Mouse (Mus musculus) stomach, embryonic 14.5 days (tissue): ENCODE data around the gene Fgd5. TPM values are rescaled to one million over a fixed set of nuclear protein-coding genes. Genes with fewer than 3 reads are reported as not detected.
"Not testable (repeated sequence)": the region's sequence is repeated elsewhere in the genome, so short reads cannot be mapped to it uniquely, and the experiment has no call there.

ENCODE experiments used
- ATAC-seq: fragments of 200-750 bp; cut with Nextera tagmentation; 2 replicates; pipeline ENCODE4 v1.8.0; 2017; ENCODE audit warnings: low read depth, moderate TSS enrichment; ENCODE audit not compliant: insufficient number of reproducible peaks, insufficient read depth, low FRiP score
- H3K27ac ChIP-seq: fragments of 300-500 bp; sonication (generic); 2 replicates; pipeline ENCODE4 v1.5.1; 2014; ENCODE audit warnings: mild to moderate bottlenecking, low read length, moderate library complexity, mixed read lengths
- H3K27me3 ChIP-seq: fragments of 300-500 bp; sonication (generic); 2 replicates; pipeline ENCODE4 v1.6.1; 2014; ENCODE audit warnings: low read length, control low read depth, mixed read lengths; ENCODE audit not compliant: control insufficient read depth, insufficient read depth
- H3K36me3 ChIP-seq: fragments of 300-500 bp; sonication (generic); 2 replicates; pipeline ENCODE4 v1.6.1; 2014; ENCODE audit warnings: mild to moderate bottlenecking, control low read depth, low read length, moderate library complexity, mixed read lengths; ENCODE audit not compliant: control insufficient read depth, insufficient read depth
- H3K4me1 ChIP-seq: fragments of 300-500 bp; sonication (generic); 2 replicates; pipeline ENCODE4 v1.6.1; 2014; ENCODE audit warnings: low read length, control low read depth, mixed read lengths; ENCODE audit not compliant: control insufficient read depth, insufficient read depth
- H3K4me2 ChIP-seq: fragments of 300-500 bp; sonication (generic); replicated peaks from 2 replicates; pipeline ENCODE4 v1.6.1; 2014; ENCODE audit warnings: low read depth, low read length, control low read depth
- H3K4me3 ChIP-seq: fragments of 300-500 bp; sonication (generic); 2 replicates; pipeline ENCODE4 v1.5.1; 2014; ENCODE audit warnings: low read depth, low read length, control low read depth
- H3K9ac ChIP-seq: fragments of 300-500 bp; sonication (generic); replicated peaks from 2 replicates; pipeline ENCODE4 v1.6.1; 2014; ENCODE audit warnings: low read depth, mild to moderate bottlenecking, control low read depth, low read length, moderate library complexity, mixed read lengths
- H3K9me3 ChIP-seq: fragments of 300-500 bp; sonication (generic); 2 replicates; pipeline ENCODE4 v1.6.1; 2016; ENCODE audit warnings: low read depth, low read length, control low read depth; ENCODE audit not compliant: control insufficient read depth
- WGBS: fragments of 180-500 bp; shearing (Covaris S2); extraction: QIAGEN DNeasy Blood & Tissue Kit; methylation state at CpG from one replicate; pipeline ENCODE4 v1.1.7; 2014; 5-methylcytosine and 5-hydroxymethylcytosine counted together
- polyA plus RNA-seq: library from polyadenylated mRNA; unstranded; fragments of >200 nt; fragmentation: Nextera tagmentation; extraction: Ambion mirVana; gene quantifications from 2 replicates; pipeline ENCODE4 v1.2.1, GENCODE M21; 2014

The Fgd5 gene
- 5.1 and 5.5 TPM in 2 replicates for polyA plus RNA-seq

DNA sequence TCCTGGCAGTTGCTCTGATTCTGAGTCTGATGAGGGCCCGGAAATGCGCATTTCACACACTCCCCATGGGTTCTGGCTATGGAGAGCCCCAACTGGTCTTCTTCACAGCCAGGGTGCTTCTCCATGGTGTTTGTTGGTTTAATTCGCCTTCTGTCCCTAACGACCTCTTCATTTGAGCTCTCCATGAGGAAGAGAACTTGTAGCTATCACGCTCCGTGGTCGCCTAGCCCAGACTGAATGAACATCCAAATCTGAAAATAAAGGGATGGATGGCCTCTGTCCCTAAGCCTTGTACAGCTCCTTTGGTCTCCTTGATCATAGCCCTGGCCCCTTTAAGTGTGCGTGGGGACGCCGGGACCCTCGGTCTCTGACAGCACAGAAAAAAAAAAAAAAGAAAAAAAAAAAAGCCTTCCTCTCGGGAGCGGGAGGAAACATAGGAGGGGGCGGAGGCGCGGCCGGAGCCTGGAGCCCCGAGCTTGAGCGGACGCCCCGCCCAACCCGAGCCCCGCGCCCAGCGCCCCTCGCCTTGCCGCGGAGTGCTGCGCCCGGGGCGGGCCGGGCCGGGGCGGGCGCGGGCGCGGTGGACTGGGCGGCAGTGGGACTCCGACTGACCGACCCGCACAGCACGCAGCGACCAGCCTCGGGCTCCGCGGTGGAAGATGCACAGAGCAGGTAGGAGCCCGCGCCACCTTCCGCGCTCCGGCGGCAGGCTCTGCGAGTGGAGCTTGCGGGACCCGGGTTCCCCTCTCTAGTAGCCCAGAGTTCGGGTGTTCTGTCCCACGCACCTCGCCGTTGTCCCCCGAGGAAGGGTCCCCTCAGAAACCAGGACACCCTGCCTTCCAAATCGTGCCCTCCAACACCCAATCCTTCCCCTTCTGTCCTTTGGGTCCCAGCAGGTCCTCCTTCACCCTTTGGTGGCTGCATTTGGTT, at the start of gene Fgd5:
Gene Fgd5, plus strand, starts transcription at position 508 of the 930 bp plus-strand sequence.
- H3K9me3 ChIP-seq: no peaks in the 10 kb centered on the region
- no peak within 1 kb of the TSS for H3K27ac ChIP-seq
- peaks cover 9% of the 10 kb centered on the region; the same call in 1 of the 2 replicates for H3K27me3 ChIP-seq
- 1% methylated on average over 37 of the region's 62 CpGs for WGBS
- no peaks in the 10 kb centered on the region for H3K4me1 ChIP-seq
- H3K4me3 ChIP-seq: peak within 1 kb of the TSS; percentile 41
- no peaks in the 10 kb centered on the region for H3K36me3 ChIP-seq
- peak; percentile 53; the same call in 1 of the 2 replicates for ATAC-seq
- peak within 1 kb of the TSS; percentile 74 for H3K4me2 ChIP-seq
- peak within 1 kb of the TSS; percentile 31 for H3K9ac ChIP-seq

DNA sequence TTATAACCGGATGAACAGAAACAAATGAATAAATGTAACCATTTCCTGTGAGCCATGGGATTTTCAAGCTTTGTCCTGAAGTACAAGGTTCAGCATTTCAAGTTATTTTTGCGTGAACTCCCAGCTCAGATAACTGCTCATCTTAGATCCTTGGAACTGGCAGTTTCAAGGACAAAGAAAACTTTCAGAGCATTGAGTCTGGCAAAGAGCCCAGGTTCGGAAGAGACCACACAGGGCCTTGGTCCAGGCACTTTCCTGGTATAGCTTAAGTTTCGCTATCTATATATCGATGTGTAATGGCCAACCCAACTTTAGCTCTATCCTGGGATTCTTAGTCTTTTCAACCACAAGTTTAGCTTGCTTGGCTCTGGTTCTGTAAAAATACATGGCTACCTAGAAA, 47.4 kb upstream of the Fgd5 start:
- H3K4me2 ChIP-seq: no peak overlapping the region
- 63% methylated on average over 5 of the region's 5 CpGs for WGBS
- no peaks in the 10 kb centered on the region for H3K9me3 ChIP-seq
- H3K36me3 ChIP-seq: no peaks in the 10 kb centered on the region
- H3K4me3 ChIP-seq: no peak overlapping the region
- H3K27me3 ChIP-seq: no peaks in the 10 kb centered on the region
- no peak overlapping the region for H3K9ac ChIP-seq
- no peak overlapping the region for H3K27ac ChIP-seq
- H3K4me1 ChIP-seq: no peaks in the 10 kb centered on the region
- ATAC-seq: no peak

GRCm38 (mm10) chr6:91938491-91938890, 40.2 kb upstream of the Fgd5 start:
- Histone ChIP-seq H3K27me3 (no peaks in the 10 kb centered on the region), H3K4me1 (no peaks in the 10 kb centered on the region), H3K36me3 (no peaks in the 10 kb centered on the region), H3K4me3 (no peak overlapping the region), H3K4me2 (no peak overlapping the region), H3K27ac (no peak overlapping the region), H3K9me3 (no peaks in the 10 kb centered on the region), H3K9ac (no peak overlapping the region)
- no peak for ATAC-seq
- 52% methylated on average over 4 of the region's 4 CpGs for WGBS

DNA sequence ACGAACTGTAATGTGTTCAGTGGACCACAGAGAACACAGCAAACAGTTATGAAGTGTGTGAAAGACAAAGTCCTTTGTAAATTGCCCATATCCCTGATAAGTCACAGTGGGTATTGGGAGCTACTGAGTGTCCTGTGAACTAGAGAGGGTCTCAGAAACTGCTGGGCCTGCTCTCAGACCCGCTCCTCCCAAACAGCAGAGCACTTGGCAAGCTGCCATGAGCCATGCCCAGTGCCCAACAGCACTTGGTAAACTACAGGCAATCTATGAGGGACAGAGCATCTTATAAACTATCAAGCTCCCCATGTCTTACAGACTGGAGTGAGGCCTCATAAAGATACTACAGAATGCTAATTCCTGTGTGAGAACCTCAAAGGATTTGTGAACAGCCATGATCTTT, 30.3 kb upstream of the Fgd5 start:
- no peaks in the 10 kb centered on the region for H3K4me1 ChIP-seq
- H3K36me3 ChIP-seq: no peaks in the 10 kb centered on the region
- no peaks in the 10 kb centered on the region for H3K9me3 ChIP-seq
- H3K27me3 ChIP-seq: no peaks in the 10 kb centered on the region
- H3K27ac ChIP-seq: no peak overlapping the region
- H3K9ac ChIP-seq: no peak overlapping the region
- H3K4me3 ChIP-seq: no peak overlapping the region
- H3K4me2 ChIP-seq: no peak overlapping the region
- no peak for ATAC-seq
- WGBS: 80% methylated on average over 2 of the region's 2 CpGs

GRCm38 (mm10) chr6:91958015-91958414, 20.7 kb upstream of the Fgd5 start:
- H3K9me3 ChIP-seq, ATAC-seq: not testable (repeated sequence)

GRCm38 (mm10) chr6:91960028-91960811, 18.5 kb upstream of the Fgd5 start:
- H3K4me1 ChIP-seq: peaks cover 14% of the 10 kb centered on the region; the same call in 1 of the 2 replicates
- no peaks in the 10 kb centered on the region for H3K36me3 ChIP-seq
- peak overlapping the region; percentile 48; the same call in 1 of the 2 replicates for H3K27ac ChIP-seq
- no peak for ATAC-seq
- WGBS: 26% methylated on average over 8 of the region's 8 CpGs
- H3K4me3 ChIP-seq: no peak overlapping the region
- H3K9me3 ChIP-seq: no peaks in the 10 kb centered on the region
- H3K9ac ChIP-seq: no peak overlapping the region
- H3K4me2 ChIP-seq: 0 out of 2 replicates have a peak overlapping the region, but pooled peaks have one; percentile 16
- H3K27me3 ChIP-seq: no peaks in the 10 kb centered on the region

More at GRCm38 (mm10) chr6:91958015-91958414, 20.7 kb upstream of the Fgd5 start:
- H3K4me2 ChIP-seq, H3K27me3 ChIP-seq, H3K36me3 ChIP-seq, H3K4me3 ChIP-seq, H3K9ac ChIP-seq, H3K27ac ChIP-seq: not testable (repeated sequence)
- H3K4me1 ChIP-seq: peaks cover 14% of the 10 kb centered on the region; the same call in 1 of the 2 replicates
- WGBS: 10% methylated on average over 2 of the region's 8 CpGs

DNA sequence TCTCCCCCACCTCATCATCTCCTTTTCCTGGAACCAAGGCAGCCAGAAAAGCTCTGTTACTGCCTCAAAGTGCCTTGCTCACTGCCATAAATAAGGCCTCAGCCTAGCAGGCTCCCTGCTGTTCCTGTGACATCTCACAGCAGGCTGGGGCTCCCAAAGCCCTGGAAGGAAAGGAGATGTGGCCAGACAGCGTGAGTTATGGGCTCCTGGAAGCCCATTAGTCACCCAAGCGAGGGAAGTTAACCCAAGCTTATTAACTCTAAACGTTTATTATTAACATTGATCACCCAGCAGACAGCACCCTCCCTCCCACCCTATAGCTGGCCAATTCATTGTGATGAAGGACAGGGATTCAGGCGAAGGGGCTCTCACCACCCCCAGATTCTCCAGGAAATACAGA, 15.2 kb upstream of the Fgd5 start:
- H3K9me3 ChIP-seq: no peaks in the 10 kb centered on the region
- no peak overlapping the region for H3K4me3 ChIP-seq
- H3K27me3 ChIP-seq: no peaks in the 10 kb centered on the region
- peaks cover 14% of the 10 kb centered on the region; the same call in 1 of the 2 replicates for H3K4me1 ChIP-seq
- no peaks in the 10 kb centered on the region for H3K36me3 ChIP-seq
- H3K27ac ChIP-seq: no peak overlapping the region
- H3K9ac ChIP-seq: no peak overlapping the region
- WGBS: 21% methylated on average over 4 of the region's 4 CpGs
- no peak overlapping the region for H3K4me2 ChIP-seq
- peak; percentile 47; the same call in 1 of the 2 replicates for ATAC-seq

- WGBS: 80% methylated on average over 8 of the region's 8 CpGs
- Histone ChIP-seq H3K27me3 (no peaks in the 10 kb centered on the region), H3K9ac (no peak overlapping the region), H3K9me3 (no peaks in the 10 kb centered on the region), H3K4me3 (no peak overlapping the region), H3K27ac (no peak overlapping the region), H3K36me3 (no peaks in the 10 kb centered on the region), H3K4me2 (no peak overlapping the region), H3K4me1 (peaks cover 11% of the 10 kb centered on the region; the same call in 1 of the 2 replicates)
- no peak for ATAC-seq
These were observed 13.6 kb upstream of the Fgd5 start for GRCm38 (mm10) chr6:91965060-91965459.
